Mouse (Mus musculus): ENCODE measurements around the gene Mars. TPM values are rescaled to one million over a fixed set of nuclear protein-coding genes. Genes with fewer than 3 reads are reported as not detected.

Gene Mars
- polyA plus RNA-seq, 1 experiment from 2014 or later: 117 TPM

DNA sequence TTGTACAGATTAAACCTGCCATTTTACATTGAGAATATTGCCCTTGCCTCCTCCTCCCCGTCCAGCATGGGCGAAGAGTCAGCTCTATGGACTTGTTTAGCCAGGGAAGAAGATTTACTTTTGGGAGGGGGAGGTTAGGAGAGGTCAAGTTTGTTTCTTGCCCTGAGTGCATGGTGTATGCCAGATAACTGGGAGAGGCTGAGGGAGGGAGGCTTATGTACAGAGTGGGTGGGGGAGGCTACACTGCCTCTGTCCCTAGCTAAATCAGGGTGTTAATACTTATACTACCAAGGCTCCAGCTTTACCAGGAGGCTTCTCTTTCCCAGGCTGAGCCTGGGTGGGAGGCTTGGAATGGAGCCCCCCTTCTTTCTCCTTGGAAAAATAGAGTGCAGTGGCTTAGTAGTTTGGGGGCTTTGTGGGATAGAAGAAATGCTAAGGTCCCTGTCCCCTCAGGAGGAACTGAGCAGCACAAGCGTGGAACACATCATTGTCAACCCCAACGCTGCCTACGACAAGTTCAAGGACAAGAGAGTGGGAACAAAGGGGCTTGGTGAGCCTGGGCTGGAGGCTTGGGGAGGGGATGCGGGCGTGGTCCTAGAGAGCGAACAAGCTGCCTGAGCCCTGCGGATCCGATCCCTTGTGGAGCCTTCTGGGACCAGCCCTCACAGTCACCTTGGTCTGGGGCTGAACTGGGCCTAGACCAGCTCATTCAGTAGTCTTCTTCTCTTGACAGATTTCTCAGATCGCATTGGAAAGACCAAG is 37.1 kb downstream of the Mars start:
- Histone ChIP-seq H3K4me3 (ENCODE audit: low read depth, low read length) (no peak overlapping the region), H3K9ac (replicated peaks; ENCODE audit: low read depth, low read length) (no peak overlapping the region), H3K4me1 (ENCODE audit: control insufficient read depth, insufficient read depth, low read length) (no peaks in the 10 kb centered on the region), H3K9me3 (ENCODE audit: control insufficient read depth, low read length) (no peaks in the 10 kb centered on the region), H3K4me2 (ENCODE audit: low read depth, low read length) (no peak overlapping the region), H3K36me3 (ENCODE audit: control insufficient read depth, insufficient read depth, low read length) (peaks cover 78% of the 10 kb centered on the region), H3K27ac (ENCODE audit: low read depth, low read length) (no peak overlapping the region), H3K27me3 (ENCODE audit: control insufficient read depth, insufficient read depth, low read length) (no peaks in the 10 kb centered on the region)
- WGBS: 91% methylated on average over 11 of the region's 11 CpGs
- ATAC-seq (ENCODE audit: low read depth): no peak

- H3K36me3 ChIP-seq (ENCODE audit: control insufficient read depth, insufficient read depth, low read length): peaks cover 64% of the 10 kb centered on the region
- 90% methylated on average over 5 of the region's 5 CpGs for WGBS
Observed at GRCm38 (mm10) chr10:127272371-127272770, 39.2 kb downstream of the Mars start.

DNA sequence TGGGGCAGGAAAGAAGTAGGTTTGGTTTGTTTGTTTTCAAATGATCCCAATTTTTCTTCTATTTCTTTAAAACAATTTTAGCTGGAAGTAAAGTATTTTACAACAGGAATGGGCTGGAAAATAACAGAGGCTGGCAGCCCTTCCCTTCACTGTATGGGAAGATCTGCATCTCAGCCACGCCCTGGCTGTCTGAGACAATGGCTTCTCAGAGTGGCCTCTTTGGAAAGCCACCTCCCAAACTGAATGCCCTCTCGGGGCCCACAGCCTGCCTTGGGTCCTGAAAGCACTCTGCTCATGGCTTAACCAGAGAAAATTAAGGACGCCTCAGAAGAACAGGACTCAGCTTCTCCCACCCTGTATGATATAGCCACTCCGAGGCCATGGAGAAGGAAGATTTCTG is 41.7 kb downstream of the Mars start:
- H3K4me2 ChIP-seq (ENCODE audit: low read depth, low read length): no peak overlapping the region
- no peak overlapping the region for H3K4me3 ChIP-seq (ENCODE audit: low read depth, low read length)
- no peaks in the 10 kb centered on the region for H3K9me3 ChIP-seq (ENCODE audit: control insufficient read depth, low read length)
- H3K36me3 ChIP-seq (ENCODE audit: control insufficient read depth, insufficient read depth, low read length): peaks cover 44% of the 10 kb centered on the region
- 64% methylated on average over 4 of the region's 4 CpGs for WGBS
- no peaks in the 10 kb centered on the region for H3K27me3 ChIP-seq (ENCODE audit: control insufficient read depth, insufficient read depth, low read length)
- peaks cover 22% of the 10 kb centered on the region for H3K4me1 ChIP-seq (ENCODE audit: control insufficient read depth, insufficient read depth, low read length)
- ATAC-seq (ENCODE audit: low read depth): no peak
- H3K9ac ChIP-seq (replicated peaks; ENCODE audit: low read depth, low read length): no peak overlapping the region
- H3K27ac ChIP-seq (ENCODE audit: low read depth, low read length): no peak overlapping the region

More at GRCm38 (mm10) chr10:127272371-127272770, 39.2 kb downstream of the Mars start:
- ATAC-seq (ENCODE audit: low read depth): no peak
- no peaks in the 10 kb centered on the region for H3K27me3 ChIP-seq (ENCODE audit: control insufficient read depth, insufficient read depth, low read length)
- no peaks in the 10 kb centered on the region for H3K9me3 ChIP-seq (ENCODE audit: control insufficient read depth, low read length)
- H3K27ac ChIP-seq (ENCODE audit: low read depth, low read length): no peak overlapping the region
- no peak overlapping the region for H3K4me3 ChIP-seq (ENCODE audit: low read depth, low read length)
- peaks cover 16% of the 10 kb centered on the region for H3K4me1 ChIP-seq (ENCODE audit: control insufficient read depth, insufficient read depth, low read length)
- H3K4me2 ChIP-seq (ENCODE audit: low read depth, low read length): no peak overlapping the region
- H3K9ac ChIP-seq (replicated peaks; ENCODE audit: low read depth, low read length): no peak overlapping the region

DNA sequence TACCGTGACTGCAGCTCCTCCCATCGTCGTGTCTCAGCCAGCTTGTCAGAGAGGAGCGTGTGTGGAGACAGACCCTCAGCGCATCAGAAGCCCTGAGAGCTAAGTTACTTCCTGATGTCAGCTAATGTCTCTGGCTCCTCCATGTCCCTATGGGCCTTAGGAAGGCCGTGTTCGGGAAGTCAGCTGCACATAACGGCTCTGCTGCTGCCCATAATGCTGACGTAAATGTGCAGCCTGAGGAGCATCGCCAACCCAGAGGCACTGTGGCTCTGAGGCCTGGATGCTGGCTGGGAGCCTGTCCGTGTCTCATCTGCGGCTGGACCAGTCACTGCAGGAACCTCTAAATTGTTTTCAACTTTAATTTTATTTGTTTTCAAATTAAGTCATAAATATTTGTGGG is 42.5 kb downstream of the Mars start:
- H3K27ac ChIP-seq (ENCODE audit: low read depth, low read length): no peak overlapping the region
- H3K4me2 ChIP-seq (ENCODE audit: low read depth, low read length): 0 out of 2 replicates have a peak overlapping the region, but pooled peaks have one; percentile 21
- no peak for ATAC-seq (ENCODE audit: low read depth)
- no peaks in the 10 kb centered on the region for H3K9me3 ChIP-seq (ENCODE audit: control insufficient read depth, low read length)
- H3K4me1 ChIP-seq (ENCODE audit: control insufficient read depth, insufficient read depth, low read length): peaks cover 22% of the 10 kb centered on the region
- peaks cover 43% of the 10 kb centered on the region for H3K36me3 ChIP-seq (ENCODE audit: control insufficient read depth, insufficient read depth, low read length)
- 57% methylated on average over 12 of the region's 12 CpGs for WGBS
- H3K9ac ChIP-seq (replicated peaks; ENCODE audit: low read depth, low read length): peak overlapping the region; percentile 22; the same call in 1 of the 2 replicates
- no peaks in the 10 kb centered on the region for H3K27me3 ChIP-seq (ENCODE audit: control insufficient read depth, insufficient read depth, low read length)
- no peak overlapping the region for H3K4me3 ChIP-seq (ENCODE audit: low read depth, low read length)

DNA sequence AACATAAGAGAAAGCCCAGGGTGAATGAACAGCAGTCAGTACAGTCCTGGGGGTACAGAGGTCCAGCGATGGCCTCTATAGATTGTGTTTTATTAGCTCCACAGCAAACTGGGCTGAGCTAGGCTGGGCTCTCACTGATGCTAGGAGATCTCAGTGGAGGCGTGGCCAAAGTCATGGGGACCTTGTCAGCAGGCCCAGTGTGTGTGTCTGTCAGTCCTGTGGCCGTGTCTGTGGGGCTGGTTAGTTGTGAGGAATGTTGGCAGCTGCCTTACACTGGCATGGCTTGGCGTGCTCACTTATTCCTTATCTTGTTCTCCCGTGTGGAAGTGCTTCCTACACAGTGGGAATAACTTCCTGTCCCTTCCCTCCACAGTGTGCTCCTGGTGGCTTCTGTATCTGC is 43.2 kb downstream of the Mars start:
- H3K4me1 ChIP-seq (ENCODE audit: control insufficient read depth, insufficient read depth, low read length): peaks cover 22% of the 10 kb centered on the region
- ATAC-seq (ENCODE audit: low read depth): no peak
- peaks cover 37% of the 10 kb centered on the region for H3K36me3 ChIP-seq (ENCODE audit: control insufficient read depth, insufficient read depth, low read length)
- no peaks in the 10 kb centered on the region for H3K9me3 ChIP-seq (ENCODE audit: control insufficient read depth, low read length)
- H3K27ac ChIP-seq (ENCODE audit: low read depth, low read length): peak overlapping the region; percentile 57; the same call in 1 of the 2 replicates
- peak overlapping the region; percentile 22; the same call in 1 of the 2 replicates for H3K9ac ChIP-seq (replicated peaks; ENCODE audit: low read depth, low read length)
- 85% methylated on average over 5 of the region's 5 CpGs for WGBS
- no peaks in the 10 kb centered on the region for H3K27me3 ChIP-seq (ENCODE audit: control insufficient read depth, insufficient read depth, low read length)
- H3K4me2 ChIP-seq (ENCODE audit: low read depth, low read length): peak overlapping the region; percentile 11; the same call in 1 of the 2 replicates
- H3K4me3 ChIP-seq (ENCODE audit: low read depth, low read length): no peak overlapping the region

GRCm38 (mm10) chr10:127267318-127267717 is 44.3 kb downstream of the Mars start:
- ATAC-seq (ENCODE audit: low read depth): no peak
- H3K9ac ChIP-seq (replicated peaks; ENCODE audit: low read depth, low read length): peak overlapping the region; percentile 99
- no peak overlapping the region for H3K27ac ChIP-seq (ENCODE audit: low read depth, low read length)
- peaks cover 22% of the 10 kb centered on the region for H3K4me1 ChIP-seq (ENCODE audit: control insufficient read depth, insufficient read depth, low read length)
- peak overlapping the region; percentile 99 for H3K4me3 ChIP-seq (ENCODE audit: low read depth, low read length)
- peak overlapping the region; percentile 93 for H3K4me2 ChIP-seq (ENCODE audit: low read depth, low read length)
- peaks cover 27% of the 10 kb centered on the region for H3K36me3 ChIP-seq (ENCODE audit: control insufficient read depth, insufficient read depth, low read length)
- H3K9me3 ChIP-seq (ENCODE audit: control insufficient read depth, low read length): no peaks in the 10 kb centered on the region
- no peaks in the 10 kb centered on the region for H3K27me3 ChIP-seq (ENCODE audit: control insufficient read depth, insufficient read depth, low read length)
- 70% methylated on average over 5 of the region's 5 CpGs for WGBS

- Histone ChIP-seq H3K9me3 (ENCODE audit: control insufficient read depth, low read length) (no peaks in the 10 kb centered on the region), H3K4me3 (ENCODE audit: low read depth, low read length) (peak within 1 kb of the TSS; percentile 99), H3K4me1 (ENCODE audit: control insufficient read depth, insufficient read depth, low read length) (peaks cover 27% of the 10 kb centered on the region), H3K27me3 (ENCODE audit: control insufficient read depth, insufficient read depth, low read length) (no peaks in the 10 kb centered on the region), H3K9ac (replicated peaks; ENCODE audit: low read depth, low read length) (peak within 1 kb of the TSS; percentile 99), H3K27ac (ENCODE audit: low read depth, low read length) (peak within 1 kb of the TSS; percentile 90), H3K36me3 (ENCODE audit: control insufficient read depth, insufficient read depth, low read length) (peaks cover 19% of the 10 kb centered on the region), H3K4me2 (ENCODE audit: low read depth, low read length) (peak within 1 kb of the TSS; percentile 93)
- WGBS: under 1% methylated on average over 70 of the region's 70 CpGs
- peak; percentile 93 for ATAC-seq (ENCODE audit: low read depth)
Observed at GRCm38 (mm10) chr10:127266112-127267091, 45.2 kb downstream of the Mars start, which contains the start of gene Dctn2. Dctn2 (plus strand) TSS chr10:127266368.

DNA sequence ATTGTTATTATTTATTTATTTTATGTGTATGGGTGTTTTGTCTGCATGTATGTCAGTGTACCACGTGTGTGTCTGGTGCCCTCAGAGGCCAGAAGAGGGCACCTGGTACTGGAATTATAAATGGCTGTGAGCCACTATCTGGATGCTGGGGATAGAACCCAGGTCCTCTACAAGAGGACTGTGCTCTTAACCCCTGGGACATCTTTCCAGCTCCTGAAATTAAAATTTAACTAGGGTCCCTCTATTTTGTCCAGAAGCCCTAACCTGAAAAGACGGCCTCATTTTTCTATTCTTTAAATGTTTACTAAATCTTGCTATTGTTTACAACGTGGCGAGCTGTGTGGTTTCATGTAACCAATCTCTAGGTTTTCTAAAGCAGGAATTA is 45.9 kb downstream of the Mars start:
- H3K27ac ChIP-seq (ENCODE audit: low read depth, low read length): no peak overlapping the region
- H3K9ac ChIP-seq (replicated peaks; ENCODE audit: low read depth, low read length): peak overlapping the region; percentile 99; the same call in 1 of the 2 replicates
- peak overlapping the region; percentile 93; the same call in 1 of the 2 replicates for H3K4me2 ChIP-seq (ENCODE audit: low read depth, low read length)
- no peaks in the 10 kb centered on the region for H3K9me3 ChIP-seq (ENCODE audit: control insufficient read depth, low read length)
- H3K4me1 ChIP-seq (ENCODE audit: control insufficient read depth, insufficient read depth, low read length): peaks cover 34% of the 10 kb centered on the region
- peaks cover 12% of the 10 kb centered on the region for H3K36me3 ChIP-seq (ENCODE audit: control insufficient read depth, insufficient read depth, low read length)
- H3K4me3 ChIP-seq (ENCODE audit: low read depth, low read length): peak overlapping the region; percentile 99
- ATAC-seq (ENCODE audit: low read depth): no peak; the same call in 1 of the 2 replicates
- 32% methylated on average over 4 of the region's 4 CpGs for WGBS
- H3K27me3 ChIP-seq (ENCODE audit: control insufficient read depth, insufficient read depth, low read length): no peaks in the 10 kb centered on the region

All from neural tube, embryonic 14.5 days (tissue).